Mouse (Mus musculus): ENCODE data around the gene Tsen2. TPM values are rescaled to one million over a fixed set of nuclear protein-coding genes. Genes with fewer than 3 reads are reported as not detected.

The Tsen2 gene
- total and polyA plus RNA-seq, 2 experiments from 2014 or later = 33.7 to 34.4 TPM

DNA sequence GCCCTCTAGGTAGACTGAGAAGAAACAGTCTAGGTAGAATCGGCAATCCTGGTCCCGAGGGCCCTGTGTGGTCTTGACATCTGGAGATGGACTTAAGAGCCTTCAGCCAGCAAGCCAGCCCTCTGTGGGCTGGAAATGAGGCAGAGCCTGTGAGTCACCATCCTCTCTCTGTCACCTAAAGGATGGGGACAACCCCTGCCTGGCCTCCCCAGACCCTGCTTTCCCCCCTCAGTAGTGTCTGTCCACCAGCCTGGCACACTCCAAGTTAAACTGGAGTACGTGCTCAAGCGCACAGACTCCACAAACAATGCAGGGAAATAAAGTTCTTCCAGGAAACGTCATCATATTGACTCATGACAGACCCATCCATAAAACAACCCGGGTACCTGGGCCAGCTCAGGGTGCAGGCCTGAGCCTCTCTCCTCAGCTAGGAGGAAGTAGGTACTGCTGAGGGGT, 21.7 kb upstream of the Tsen2 start:
- H3K36me3 ChIP-seq (ENCODE audit: insufficient read depth) = no peaks in the 10 kb centered on the region
- no peak for TF ChIP-seq CTCF (IDR thresholded peaks at IDR 0.05; ENCODE audit: low read depth)
- 84% methylated on average over 6 of the region's 6 CpGs for WGBS
- no peaks in the 10 kb centered on the region for H3K27me3 ChIP-seq (ENCODE audit: insufficient read depth, low read length)
- H3K4me1 ChIP-seq (ENCODE audit: insufficient read depth) = no peaks in the 10 kb centered on the region
- no peak overlapping the region for H3K27ac ChIP-seq (ENCODE audit: low read depth, low read length)
- H3K4me3 ChIP-seq (ENCODE audit: low read depth, low read length) = no peak overlapping the region
- no peak for ATAC-seq
- no peaks in the 10 kb centered on the region for H3K9me3 ChIP-seq (ENCODE audit: low read length)
- H3K9ac ChIP-seq = no peak overlapping the region
- DNase-seq = no peak
- no peak overlapping the region for H3K4me2 ChIP-seq (ENCODE audit: low read depth)

DNA sequence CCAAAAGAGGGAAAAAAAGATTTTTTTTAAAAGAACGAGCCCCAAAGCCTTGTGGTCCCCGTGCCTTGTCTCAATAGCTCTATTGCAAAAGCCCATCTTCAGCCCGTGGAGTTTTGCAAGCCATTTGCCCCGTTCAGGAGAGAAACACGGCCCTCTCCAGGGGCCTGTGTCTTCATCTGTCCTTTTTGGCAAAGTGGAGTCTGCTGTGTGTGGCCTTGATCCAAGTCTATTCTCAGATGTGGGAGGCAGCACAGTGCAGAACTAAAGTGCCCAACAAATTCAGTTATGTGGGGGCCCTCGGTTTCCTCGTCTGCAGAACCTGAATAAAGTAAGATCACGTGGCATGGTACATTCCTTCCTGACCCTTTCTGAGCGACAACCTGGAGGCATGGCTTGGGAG, 21.3 kb upstream of the Tsen2 start:
- H3K27ac ChIP-seq (ENCODE audit: low read depth, low read length) = no peak overlapping the region
- no peak overlapping the region for H3K4me3 ChIP-seq (ENCODE audit: low read depth, low read length)
- H3K27me3 ChIP-seq (ENCODE audit: insufficient read depth, low read length) = no peaks in the 10 kb centered on the region
- no peaks in the 10 kb centered on the region for H3K9me3 ChIP-seq (ENCODE audit: low read length)
- ATAC-seq = no peak; the same call in 1 of the 2 replicates
- H3K4me1 ChIP-seq (ENCODE audit: insufficient read depth) = no peaks in the 10 kb centered on the region
- DNase-seq = peak; percentile 20
- WGBS = 54% methylated on average over 9 of the region's 9 CpGs
- H3K9ac ChIP-seq = no peak overlapping the region
- TF ChIP-seq CTCF (IDR thresholded peaks at IDR 0.05; ENCODE audit: low read depth) = no peak
- no peaks in the 10 kb centered on the region for H3K36me3 ChIP-seq (ENCODE audit: insufficient read depth)
- H3K4me2 ChIP-seq (ENCODE audit: low read depth) = no peak overlapping the region

DNA sequence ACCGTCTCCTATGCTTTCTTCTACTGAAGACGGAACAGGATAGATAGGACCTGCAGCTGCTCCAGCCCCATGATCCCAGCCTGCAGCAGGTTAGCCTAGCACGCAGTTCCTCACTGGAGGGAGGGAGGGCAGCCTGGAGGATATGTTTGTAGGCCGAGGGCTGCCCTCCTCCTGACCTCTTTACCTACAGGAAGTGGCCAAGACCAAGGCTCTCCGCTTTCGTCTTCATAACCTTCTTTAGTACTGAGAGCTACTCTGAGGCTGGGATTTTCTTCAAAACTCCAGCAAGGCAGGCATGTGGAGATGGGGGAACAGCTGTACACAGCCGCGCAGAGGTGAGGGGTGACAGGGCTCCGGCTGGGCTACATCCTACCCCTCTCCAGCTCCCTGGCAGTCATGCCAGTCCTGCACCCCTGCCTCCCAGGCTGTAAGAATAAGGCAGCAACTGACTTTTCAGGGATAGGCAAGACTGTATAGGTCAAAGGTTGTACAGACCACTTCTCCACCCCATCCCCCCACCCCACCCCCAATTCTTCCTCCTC, 19.9 kb upstream of the Tsen2 start:
- 91% methylated on average over 9 of the region's 9 CpGs for WGBS
- TF ChIP-seq CTCF (IDR thresholded peaks at IDR 0.05; ENCODE audit: low read depth) = no peak

DNA sequence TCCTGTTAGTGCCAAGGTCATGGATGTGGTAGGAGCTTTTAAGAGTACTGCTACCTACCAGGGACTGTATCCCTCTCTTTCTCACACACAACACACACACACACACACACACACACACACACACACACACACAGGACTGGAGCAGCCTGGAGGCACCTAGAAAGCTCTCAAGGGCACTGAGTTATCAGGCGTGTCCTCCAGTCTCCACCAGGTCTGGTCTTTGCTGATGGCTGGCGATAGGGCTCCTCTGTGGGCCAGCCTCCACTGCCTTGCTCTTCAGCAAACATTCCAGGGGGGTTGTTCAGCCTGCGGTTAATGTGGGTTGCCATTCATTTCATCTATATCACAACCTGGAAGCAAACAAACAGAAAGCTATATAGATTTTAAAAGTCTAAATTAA, 17.0 kb upstream of the Tsen2 start:
- H3K9ac ChIP-seq = no peak overlapping the region
- no peak for ATAC-seq
- no peak overlapping the region for H3K27ac ChIP-seq (ENCODE audit: low read depth, low read length)
- H3K4me2 ChIP-seq (ENCODE audit: low read depth) = no peak overlapping the region
- no peaks in the 10 kb centered on the region for H3K4me1 ChIP-seq (ENCODE audit: insufficient read depth)
- no peaks in the 10 kb centered on the region for H3K36me3 ChIP-seq (ENCODE audit: insufficient read depth)
- H3K9me3 ChIP-seq (ENCODE audit: low read length) = no peaks in the 10 kb centered on the region
- no peak for TF ChIP-seq CTCF (IDR thresholded peaks at IDR 0.05; ENCODE audit: low read depth)
- WGBS = 91% methylated on average over 3 of the region's 3 CpGs
- no peak for DNase-seq
- H3K4me3 ChIP-seq (ENCODE audit: low read depth, low read length) = no peak overlapping the region
- no peaks in the 10 kb centered on the region for H3K27me3 ChIP-seq (ENCODE audit: insufficient read depth, low read length)

More for the DNA sequence above, 19.9 kb upstream of the Tsen2 start:
- ATAC-seq (no peak), DNase-seq (no peak)
- H3K9me3 ChIP-seq (ENCODE audit: low read length) = no peaks in the 10 kb centered on the region
- H3K4me1 ChIP-seq (ENCODE audit: insufficient read depth) = no peaks in the 10 kb centered on the region
- no peaks in the 10 kb centered on the region for H3K36me3 ChIP-seq (ENCODE audit: insufficient read depth)
- H3K4me2 ChIP-seq (ENCODE audit: low read depth) = no peak overlapping the region
- no peaks in the 10 kb centered on the region for H3K27me3 ChIP-seq (ENCODE audit: insufficient read depth, low read length)
- no peak overlapping the region for H3K27ac ChIP-seq (ENCODE audit: low read depth, low read length)
- H3K4me3 ChIP-seq (ENCODE audit: low read depth, low read length) = no peak overlapping the region
- no peak overlapping the region for H3K9ac ChIP-seq

DNA sequence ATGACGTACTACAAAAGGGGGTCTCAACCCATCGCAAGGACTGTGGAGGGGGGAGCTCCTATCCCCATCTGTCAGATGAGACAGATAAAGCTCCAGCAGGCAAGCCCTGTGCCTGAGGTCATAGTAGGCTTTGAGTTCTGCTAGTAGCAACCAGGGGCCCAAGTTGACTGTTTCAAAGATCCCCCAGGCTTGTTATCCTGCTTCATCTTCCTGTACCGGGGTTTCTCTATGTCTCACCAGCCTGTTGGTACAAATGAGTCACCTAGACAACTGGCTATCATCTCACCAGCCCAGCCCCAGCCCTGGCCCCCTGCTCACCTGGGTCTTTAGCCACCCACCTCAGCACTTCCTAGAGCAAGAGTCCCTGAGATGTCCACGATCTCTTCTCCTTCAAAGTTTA, 16.1 kb upstream of the Tsen2 start:
- H3K27ac ChIP-seq (ENCODE audit: low read depth, low read length) = no peak overlapping the region
- H3K9ac ChIP-seq = no peak overlapping the region
- H3K4me1 ChIP-seq (ENCODE audit: insufficient read depth) = no peaks in the 10 kb centered on the region
- 94% methylated on average over 4 of the region's 4 CpGs for WGBS
- H3K9me3 ChIP-seq (ENCODE audit: low read length) = no peaks in the 10 kb centered on the region
- no peak overlapping the region for H3K4me3 ChIP-seq (ENCODE audit: low read depth, low read length)
- H3K4me2 ChIP-seq (ENCODE audit: low read depth) = no peak overlapping the region
- DNase-seq (no peak), ATAC-seq (no peak)
- H3K27me3 ChIP-seq (ENCODE audit: insufficient read depth, low read length) = no peaks in the 10 kb centered on the region
- no peaks in the 10 kb centered on the region for H3K36me3 ChIP-seq (ENCODE audit: insufficient read depth)
- TF ChIP-seq CTCF (IDR thresholded peaks at IDR 0.05; ENCODE audit: low read depth) = no peak

DNA sequence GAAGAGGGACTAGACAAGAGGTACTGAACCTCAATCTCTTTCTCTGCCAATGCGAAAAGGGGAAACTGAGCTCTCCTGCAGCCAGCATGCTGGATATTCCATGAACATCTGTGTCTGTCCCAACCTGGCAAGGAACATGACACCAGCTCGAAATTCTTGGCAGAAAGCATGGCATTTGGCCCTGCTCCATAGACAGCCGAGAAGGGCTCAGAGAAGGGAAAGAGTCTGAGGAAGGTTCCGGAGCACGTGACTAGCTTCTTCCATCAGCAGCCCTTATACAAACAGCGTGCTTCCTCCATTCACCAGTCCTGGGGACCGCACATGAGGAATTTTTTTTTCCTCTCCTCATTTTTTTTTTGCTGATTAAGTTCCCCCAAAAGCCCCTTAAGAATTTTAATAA, 9.8 kb upstream of the Tsen2 start:
- WGBS = 37% methylated on average over 7 of the region's 7 CpGs
- Histone ChIP-seq H3K9me3 (ENCODE audit: low read length) (no peaks in the 10 kb centered on the region), H3K4me2 (ENCODE audit: low read depth) (no peak overlapping the region), H3K27me3 (ENCODE audit: insufficient read depth, low read length) (no peaks in the 10 kb centered on the region), H3K4me1 (ENCODE audit: insufficient read depth) (no peaks in the 10 kb centered on the region), H3K27ac (ENCODE audit: low read depth, low read length) (no peak overlapping the region), H3K9ac (no peak overlapping the region), H3K36me3 (ENCODE audit: insufficient read depth) (no peaks in the 10 kb centered on the region), H3K4me3 (ENCODE audit: low read depth, low read length) (no peak overlapping the region)
- no peak for TF ChIP-seq CTCF (IDR thresholded peaks at IDR 0.05; ENCODE audit: low read depth)
- no peak for ATAC-seq
- DNase-seq = peak; percentile 40

DNA sequence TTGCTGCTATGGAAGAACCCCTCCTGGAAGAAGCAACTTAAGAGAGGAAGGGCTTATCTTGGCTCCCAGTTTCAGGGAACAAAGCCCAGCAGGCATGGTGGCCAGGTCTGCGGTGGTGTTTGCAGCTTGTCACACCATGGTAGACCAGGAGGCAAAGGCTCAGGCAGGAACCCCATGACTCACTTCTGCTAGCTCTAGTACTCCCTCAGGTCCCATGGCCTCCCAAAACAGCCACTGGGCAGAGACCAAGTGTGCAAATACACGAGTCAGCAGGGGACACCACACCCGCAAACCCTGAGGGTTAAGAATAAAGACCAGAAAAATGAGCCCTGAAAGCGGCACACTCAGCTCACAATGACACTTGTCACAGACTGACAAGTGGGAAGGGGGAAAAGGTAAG, 8.3 kb upstream of the Tsen2 start:
- H3K9ac ChIP-seq = no peak overlapping the region
- DNase-seq (no peak), ATAC-seq (no peak)
- H3K4me1 ChIP-seq (ENCODE audit: insufficient read depth) = no peaks in the 10 kb centered on the region
- no peak overlapping the region for H3K4me3 ChIP-seq (ENCODE audit: low read depth, low read length)
- 60% methylated on average over 4 of the region's 4 CpGs for WGBS
- H3K9me3 ChIP-seq (ENCODE audit: low read length) = no peaks in the 10 kb centered on the region
- no peak overlapping the region for H3K4me2 ChIP-seq (ENCODE audit: low read depth)
- no peaks in the 10 kb centered on the region for H3K36me3 ChIP-seq (ENCODE audit: insufficient read depth)
- TF ChIP-seq CTCF (IDR thresholded peaks at IDR 0.05; ENCODE audit: low read depth) = no peak
- H3K27me3 ChIP-seq (ENCODE audit: insufficient read depth, low read length) = no peaks in the 10 kb centered on the region
- no peak overlapping the region for H3K27ac ChIP-seq (ENCODE audit: low read depth, low read length)
